Mouse (Mus musculus) limb, embryonic 15.5 days (tissue): ENCODE data around the gene Prkch. TPM values are rescaled to one million over a fixed set of nuclear protein-coding genes. Genes with fewer than 3 reads are reported as not detected.
A peak's percentile ranks its signal among the peaks of the same experiment; 100 is the strongest.

Source experiments
- ATAC-seq: fragments of 200-750 bp; cut with Nextera tagmentation; 2 replicates; pipeline ENCODE4 v1.8.0; 2017; ENCODE audit warnings: low read depth, moderate TSS enrichment; ENCODE audit not compliant: insufficient number of reproducible peaks, low FRiP score, low TSS enrichment
- H3K27ac ChIP-seq: fragments of 300-500 bp; sonication (generic); 2 replicates; pipeline ENCODE4 v1.5.1; 2015; ENCODE audit warnings: moderate library complexity, mild to moderate bottlenecking, inconsistent platforms
- H3K27me3 ChIP-seq: fragments of 300-500 bp; sonication (generic); 2 replicates; pipeline ENCODE4 v1.6.1; 2015; ENCODE audit warnings: inconsistent platforms
- H3K36me3 ChIP-seq: fragments of 300-500 bp; sonication (generic); 2 replicates; pipeline ENCODE4 v1.6.1; 2015; ENCODE audit warnings: inconsistent platforms
- H3K4me1 ChIP-seq: fragments of 300-500 bp; sonication (generic); 2 replicates; pipeline ENCODE4 v1.6.1; 2015; ENCODE audit warnings: inconsistent platforms
- H3K4me2 ChIP-seq: fragments of 300-500 bp; sonication (generic); 2 replicates; pipeline ENCODE4 v1.6.1; 2015; ENCODE audit warnings: mild to moderate bottlenecking, inconsistent platforms
- H3K4me3 ChIP-seq: fragments of 300-500 bp; sonication (generic); 2 replicates; pipeline ENCODE4 v1.5.1; 2015; ENCODE audit warnings: mild to moderate bottlenecking, inconsistent platforms
- H3K9ac ChIP-seq: fragments of 300-500 bp; sonication (generic); 2 replicates; pipeline ENCODE4 v1.6.1; 2015; ENCODE audit warnings: inconsistent platforms
- H3K9me3 ChIP-seq: fragments of 300-500 bp; sonication (generic); 2 replicates; pipeline ENCODE4 v1.6.1; 2016; ENCODE audit warnings: inconsistent platforms
- WGBS: fragments of 180-500 bp; shearing (Covaris S2); methylation state at CpG from one replicate; pipeline ENCODE4 v1.1.7; 2015; 5-methylcytosine and 5-hydroxymethylcytosine counted together
- polyA plus RNA-seq: library from polyadenylated mRNA; unstranded; fragments of >200 nt; fragmentation: Nextera tagmentation; extraction: Ambion mirVana; gene quantifications from 2 replicates; pipeline ENCODE4 v1.2.1, GENCODE M21; 2015

The Prkch gene
- polyA plus RNA-seq, 1 experiment from 2014 or later: 18.2 TPM

- no peak overlapping the region for H3K4me2 ChIP-seq
- no peak overlapping the region for H3K27ac ChIP-seq
- no peaks in the 10 kb centered on the region for H3K4me1 ChIP-seq
- 60% methylated on average over 4 of the region's 4 CpGs for WGBS
- no peak overlapping the region for H3K4me3 ChIP-seq
- H3K9ac ChIP-seq: no peak overlapping the region
- H3K36me3 ChIP-seq: no peaks in the 10 kb centered on the region
- H3K27me3 ChIP-seq: no peaks in the 10 kb centered on the region
- no peaks in the 10 kb centered on the region for H3K9me3 ChIP-seq
- ATAC-seq: no peak
Observed at GRCm38 (mm10) chr12:73723067-73723466, 138.5 kb downstream of the Prkch start.

- WGBS: 96% methylated on average over 10 of the region's 10 CpGs
- no peak for ATAC-seq
- Histone ChIP-seq H3K4me1 (no peaks in the 10 kb centered on the region), H3K27ac (no peak overlapping the region), H3K4me2 (no peak overlapping the region), H3K27me3 (no peaks in the 10 kb centered on the region), H3K36me3 (no peaks in the 10 kb centered on the region), H3K4me3 (no peak overlapping the region), H3K9me3 (no peaks in the 10 kb centered on the region), H3K9ac (no peak overlapping the region)
Observed at GRCm38 (mm10) chr12:73723887-73724286, 139.3 kb downstream of the Prkch start.

GRCm38 (mm10) chr12:73725825-73726604, 141.4 kb downstream of the Prkch start:
- no peaks in the 10 kb centered on the region for H3K27me3 ChIP-seq
- no peaks in the 10 kb centered on the region for H3K9me3 ChIP-seq
- no peak for ATAC-seq
- no peak overlapping the region for H3K9ac ChIP-seq
- no peaks in the 10 kb centered on the region for H3K36me3 ChIP-seq
- H3K4me2 ChIP-seq: no peak overlapping the region
- no peak overlapping the region for H3K27ac ChIP-seq
- H3K4me1 ChIP-seq: no peaks in the 10 kb centered on the region
- 74% methylated on average over 9 of the region's 9 CpGs for WGBS
- H3K4me3 ChIP-seq: no peak overlapping the region

DNA sequence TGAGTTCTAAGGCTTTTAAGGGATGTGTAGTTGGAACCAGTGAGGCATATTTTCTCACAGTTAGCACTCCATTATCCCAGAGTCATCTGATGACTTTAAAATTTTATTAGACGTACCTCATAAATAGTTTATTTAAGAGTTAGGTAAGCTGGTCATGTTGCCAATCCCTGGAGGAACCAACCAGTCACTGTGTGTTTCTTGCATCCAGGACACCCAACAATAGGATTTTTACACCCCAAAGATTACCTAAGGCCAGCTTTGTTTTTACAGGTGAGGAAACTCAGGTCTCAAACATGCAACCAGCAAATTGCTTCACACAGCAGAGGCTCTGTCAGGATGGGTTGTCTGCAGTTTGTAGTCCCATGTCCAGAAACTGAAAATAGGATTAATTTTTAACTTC, 142.4 kb downstream of the Prkch start:
- ATAC-seq: no peak
- H3K4me1 ChIP-seq: peaks cover under 1% of the 10 kb centered on the region; the same call in 1 of the 2 replicates
- no peak overlapping the region for H3K4me3 ChIP-seq
- no peak overlapping the region for H3K4me2 ChIP-seq
- H3K36me3 ChIP-seq: no peaks in the 10 kb centered on the region
- no peak overlapping the region for H3K27ac ChIP-seq
- 55% methylated on average over 1 of the region's 1 CpGs for WGBS
- H3K9me3 ChIP-seq: no peaks in the 10 kb centered on the region
- H3K9ac ChIP-seq: no peak overlapping the region
- no peaks in the 10 kb centered on the region for H3K27me3 ChIP-seq

- Histone ChIP-seq H3K9ac (no peak overlapping the region), H3K4me1 (peaks cover 12% of the 10 kb centered on the region), H3K27me3 (no peaks in the 10 kb centered on the region), H3K27ac (no peak overlapping the region), H3K9me3 (no peaks in the 10 kb centered on the region), H3K36me3 (no peaks in the 10 kb centered on the region), H3K4me3 (no peak overlapping the region), H3K4me2 (no peak overlapping the region)
- ATAC-seq: no peak
- 30% methylated on average over 4 of the region's 4 CpGs for WGBS
Observed at GRCm38 (mm10) chr12:73730603-73731002, 146.0 kb downstream of the Prkch start.

- Histone ChIP-seq H3K9ac (no peak overlapping the region), H3K36me3 (no peaks in the 10 kb centered on the region), H3K4me1 (peaks cover 12% of the 10 kb centered on the region), H3K27me3 (no peaks in the 10 kb centered on the region), H3K27ac (no peak overlapping the region), H3K9me3 (no peaks in the 10 kb centered on the region), H3K4me2 (no peak overlapping the region), H3K4me3 (no peak overlapping the region)
- 74% methylated on average over 5 of the region's 5 CpGs for WGBS
- ATAC-seq: no peak
Observed at GRCm38 (mm10) chr12:73731093-73731492, 146.5 kb downstream of the Prkch start.

- H3K4me3 ChIP-seq: no peak overlapping the region
- no peaks in the 10 kb centered on the region for H3K36me3 ChIP-seq
- no peak overlapping the region for H3K4me2 ChIP-seq
- peak overlapping the region; percentile 73 for H3K27ac ChIP-seq
- WGBS: 64% methylated on average over 17 of the region's 17 CpGs
- no peak overlapping the region for H3K9ac ChIP-seq
- no peak for ATAC-seq
- no peaks in the 10 kb centered on the region for H3K27me3 ChIP-seq
- H3K9me3 ChIP-seq: no peaks in the 10 kb centered on the region
- peaks cover 12% of the 10 kb centered on the region for H3K4me1 ChIP-seq
Observed at GRCm38 (mm10) chr12:73731848-73732540, 147.4 kb downstream of the Prkch start.

GRCm38 (mm10) chr12:73732862-73733261, 148.3 kb downstream of the Prkch start:
- H3K9me3 ChIP-seq: no peaks in the 10 kb centered on the region
- 46% methylated on average over 7 of the region's 7 CpGs for WGBS
- H3K27me3 ChIP-seq: no peaks in the 10 kb centered on the region
- H3K4me3 ChIP-seq: no peak overlapping the region
- peaks cover 12% of the 10 kb centered on the region for H3K4me1 ChIP-seq
- H3K4me2 ChIP-seq: no peak overlapping the region
- H3K36me3 ChIP-seq: no peaks in the 10 kb centered on the region
- ATAC-seq: no peak
- H3K9ac ChIP-seq: no peak overlapping the region
- peak overlapping the region; percentile 73 for H3K27ac ChIP-seq

DNA sequence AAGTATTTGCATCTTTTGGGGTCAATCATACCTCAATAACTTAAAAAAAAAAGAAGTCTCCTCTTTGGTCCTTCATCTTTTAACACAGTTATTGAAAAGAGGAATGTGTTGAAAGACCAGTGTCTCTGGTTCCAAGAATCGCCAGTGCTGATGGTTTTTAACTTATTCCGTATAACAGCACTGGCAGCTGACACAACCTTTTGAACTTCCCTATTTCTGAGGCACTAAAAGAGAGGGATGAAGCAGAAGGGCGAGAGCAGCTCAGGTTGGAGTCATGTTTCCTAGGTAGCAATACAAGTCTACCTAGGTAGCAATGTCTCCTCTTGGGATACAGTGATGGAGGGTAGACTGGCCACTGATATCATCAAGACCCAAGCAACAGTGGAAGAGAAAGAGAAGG, 152.3 kb downstream of the Prkch start:
- no peaks in the 10 kb centered on the region for H3K9me3 ChIP-seq
- peaks cover 12% of the 10 kb centered on the region for H3K4me1 ChIP-seq
- H3K4me3 ChIP-seq: no peak overlapping the region
- H3K27ac ChIP-seq: no peak overlapping the region
- ATAC-seq: no peak
- no peak overlapping the region for H3K9ac ChIP-seq
- H3K4me2 ChIP-seq: no peak overlapping the region
- H3K27me3 ChIP-seq: no peaks in the 10 kb centered on the region
- 81% methylated on average over 3 of the region's 3 CpGs for WGBS
- H3K36me3 ChIP-seq: no peaks in the 10 kb centered on the region

DNA sequence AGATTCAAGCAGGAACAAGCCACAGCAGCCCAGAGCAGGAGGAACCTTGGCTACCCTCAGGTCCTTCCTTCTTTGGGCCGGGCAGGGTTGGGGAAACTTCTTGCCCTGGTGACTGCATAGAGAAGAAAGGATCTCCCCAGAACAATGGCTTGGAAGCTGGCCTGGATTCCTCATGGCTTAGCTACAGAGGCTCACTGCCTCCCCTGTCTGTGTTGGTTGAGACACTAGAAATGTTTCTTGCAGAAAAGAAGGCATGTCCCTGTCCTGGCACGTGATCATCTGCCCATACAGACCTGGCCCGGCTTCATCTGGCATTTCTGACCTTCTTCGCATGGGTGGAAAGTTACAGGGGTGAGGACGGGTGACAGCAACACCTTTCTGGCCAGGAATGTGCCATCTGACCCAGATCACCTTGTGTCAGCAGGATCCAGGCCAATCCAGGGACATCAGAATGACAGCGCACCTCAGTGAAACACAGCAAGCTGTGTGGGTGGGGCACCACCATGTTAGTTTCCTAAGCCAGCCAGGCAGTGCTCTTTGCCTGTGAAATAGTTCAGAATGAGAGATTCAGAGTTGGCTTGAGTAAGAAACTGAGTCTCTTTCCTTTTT, 155.1 kb downstream of the Prkch start:
- Histone ChIP-seq H3K4me1 (no peaks in the 10 kb centered on the region), H3K36me3 (no peaks in the 10 kb centered on the region), H3K4me2 (no peak overlapping the region), H3K4me3 (no peak overlapping the region), H3K9me3 (no peaks in the 10 kb centered on the region), H3K27ac (no peak overlapping the region), H3K27me3 (no peaks in the 10 kb centered on the region), H3K9ac (no peak overlapping the region)
- ATAC-seq: no peak
- WGBS: 84% methylated on average over 6 of the region's 6 CpGs

- Histone ChIP-seq H3K4me1 (no peaks in the 10 kb centered on the region), H3K36me3 (no peaks in the 10 kb centered on the region), H3K4me2 (no peak overlapping the region), H3K9ac (no peak overlapping the region), H3K9me3 (no peaks in the 10 kb centered on the region), H3K4me3 (no peak overlapping the region), H3K27ac (no peak overlapping the region), H3K27me3 (no peaks in the 10 kb centered on the region)
- WGBS: 71% methylated on average over 3 of the region's 3 CpGs
- ATAC-seq: no peak
Observed at GRCm38 (mm10) chr12:73742577-73742976, 158.0 kb downstream of the Prkch start.

- no peak overlapping the region for H3K4me3 ChIP-seq
- no peak overlapping the region for H3K27ac ChIP-seq
- no peak for ATAC-seq
- no peaks in the 10 kb centered on the region for H3K4me1 ChIP-seq
- H3K9ac ChIP-seq: no peak overlapping the region
- no peaks in the 10 kb centered on the region for H3K9me3 ChIP-seq
- no peak overlapping the region for H3K4me2 ChIP-seq
- no peaks in the 10 kb centered on the region for H3K27me3 ChIP-seq
- no peaks in the 10 kb centered on the region for H3K36me3 ChIP-seq
Observed at GRCm38 (mm10) chr12:73743087-73743486, 158.5 kb downstream of the Prkch start.
